In the genomic region with DNA sequence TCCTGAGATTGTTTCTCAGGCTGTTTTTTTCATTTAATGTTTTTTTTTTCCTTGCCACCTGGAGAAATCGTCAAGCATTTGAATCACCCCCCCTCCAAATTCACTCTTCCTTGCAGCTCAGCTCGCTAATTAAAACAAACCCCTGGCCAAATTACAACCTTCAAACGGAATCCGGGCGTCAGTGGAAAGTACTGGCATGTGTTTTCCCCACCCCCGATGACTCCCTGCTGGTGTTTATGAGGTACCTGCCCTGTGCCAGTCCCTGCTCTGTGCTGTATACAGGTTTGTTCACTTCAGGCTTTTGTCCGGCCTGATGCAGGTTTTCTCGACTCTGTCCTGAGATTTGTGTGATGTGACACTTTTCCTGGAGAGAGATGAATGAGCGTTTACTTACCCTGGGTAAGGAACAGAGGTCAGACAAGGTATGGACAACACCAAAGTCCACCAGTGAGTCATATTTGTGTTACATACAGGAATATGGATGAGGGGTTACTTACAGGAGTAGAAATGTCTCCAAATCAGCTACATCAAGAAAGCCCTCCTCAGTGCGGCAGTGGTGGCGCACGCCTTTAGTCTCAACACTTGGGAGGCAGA, we compare ENCODE assay signal across 12 mouse cellular contexts. TPM values are rescaled to one million over a fixed set of nuclear protein-coding genes. Genes with fewer than 3 reads are reported as not detected.
DNase-seq lines count a peak whose midpoint lies in the region; ATAC-seq and TF ChIP-seq lines count a peak whose summit lies in the region.
"Had no signal": no experiment of that assay in that cellular context is flagged by ENCODE, and none has a peak within 500 bp of the region (broad histone marks: within the 10 kb centered on the region; RNA-seq: fewer than 3 reads in every experiment).

No protein-coding gene starts in this region.

- 52% methylated on average over 12 of the region's 12 CpGs for WGBS in hindbrain, embryonic 10.5 days
- WGBS in hindbrain, embryonic 11.5 days, result 49% methylated on average over 12 of the region's 12 CpGs
- 31% methylated on average over 12 of the region's 12 CpGs for WGBS in embryonic facial prominence, embryonic 12.5 days
- 51% methylated on average over 12 of the region's 12 CpGs for WGBS in hindbrain, embryonic 12.5 days
- WGBS in midbrain, embryonic 14.5 days, result 63% methylated on average over 12 of the region's 12 CpGs
- WGBS in cerebellum, adult 2 months, result 53% methylated on average over 12 of the region's 12 CpGs

- ATAC-seq in hindbrain, embryonic 11.5 days (ENCODE audit: low FRiP score), result no peak
- no peak for ATAC-seq in embryonic facial prominence, embryonic 12.5 days (ENCODE audit: insufficient number of reproducible peaks, insufficient read depth, low FRiP score, low TSS enrichment)
- ATAC-seq in hindbrain, embryonic 12.5 days (ENCODE audit: low FRiP score), result no peak
- no peak for ATAC-seq in midbrain, embryonic 14.5 days (ENCODE audit: low FRiP score, low TSS enrichment)

- H3K9ac ChIP-seq in hindbrain, embryonic 11.5 days (ENCODE audit: low read depth, low read length), result no peak overlapping the region
- no peak overlapping the region for H3K9ac ChIP-seq in embryonic facial prominence, embryonic 12.5 days
- no peak overlapping the region for H3K9ac ChIP-seq in hindbrain, embryonic 12.5 days
- H3K9ac ChIP-seq in midbrain, embryonic 14.5 days (replicated peaks; ENCODE audit: low read length), result no peak overlapping the region

- H3K36me3 ChIP-seq in hindbrain, embryonic 10.5 days, result no peaks in the 10 kb centered on the region
- H3K36me3 ChIP-seq in hindbrain, embryonic 11.5 days (ENCODE audit: control insufficient read depth, insufficient read depth, low read length), result no peaks in the 10 kb centered on the region
- H3K36me3 ChIP-seq in embryonic facial prominence, embryonic 12.5 days, result no peaks in the 10 kb centered on the region
- no peaks in the 10 kb centered on the region for H3K36me3 ChIP-seq in hindbrain, embryonic 12.5 days
- no peaks in the 10 kb centered on the region for H3K36me3 ChIP-seq in midbrain, embryonic 14.5 days (ENCODE audit: control insufficient read depth, insufficient read depth, low read length)

- H3K27ac ChIP-seq in hindbrain, embryonic 10.5 days, result peak overlapping the region; percentile 31
- H3K27ac ChIP-seq in hindbrain, embryonic 11.5 days (ENCODE audit: low read depth, low read length), result no peak overlapping the region
- peak overlapping the region; percentile 92 for H3K27ac ChIP-seq in embryonic facial prominence, embryonic 12.5 days
- H3K27ac ChIP-seq in hindbrain, embryonic 12.5 days, result peak overlapping the region; percentile 52; the same call in 1 of the 2 replicates
- no peak overlapping the region; the same call in 1 of the 2 replicates for H3K27ac ChIP-seq in midbrain, embryonic 14.5 days (replicated peaks; ENCODE audit: low read depth, low read length)
- no peak overlapping the region for H3K27ac ChIP-seq in cerebellum, adult 2 months (ENCODE audit: insufficient read depth, low read length)
- H3K27ac ChIP-seq: left cerebral cortex, adult 2 months had no signal

- peaks cover 44% of the 10 kb centered on the region for H3K4me1 ChIP-seq in hindbrain, embryonic 10.5 days (replicated peaks)
- peaks cover 4% of the 10 kb centered on the region; the same call in 1 of the 2 replicates for H3K4me1 ChIP-seq in hindbrain, embryonic 11.5 days (replicated peaks; ENCODE audit: control insufficient read depth, insufficient read depth, low read length)
- peaks cover 51% of the 10 kb centered on the region for H3K4me1 ChIP-seq in embryonic facial prominence, embryonic 12.5 days
- peaks cover 18% of the 10 kb centered on the region for H3K4me1 ChIP-seq in hindbrain, embryonic 12.5 days
- H3K4me1 ChIP-seq in midbrain, embryonic 14.5 days (ENCODE audit: control insufficient read depth, insufficient read depth, low read length), result peaks cover 4% of the 10 kb centered on the region
- peaks cover 2% of the 10 kb centered on the region; the same call in 1 of the 2 replicates for H3K4me1 ChIP-seq in cerebellum, adult 2 months (ENCODE audit: control insufficient read depth, insufficient read depth, low read length)

- H3K4me2 ChIP-seq in hindbrain, embryonic 11.5 days (replicated peaks; ENCODE audit: low read depth, low read length), result no peak overlapping the region
- peak overlapping the region; percentile 27; the same call in 1 of the 2 replicates for H3K4me2 ChIP-seq in embryonic facial prominence, embryonic 12.5 days (replicated peaks)
- no peak overlapping the region for H3K4me2 ChIP-seq in hindbrain, embryonic 12.5 days (replicated peaks)
- no peak overlapping the region for H3K4me2 ChIP-seq in midbrain, embryonic 14.5 days (ENCODE audit: low read length)

- no peak for DNase-seq in hindbrain, embryonic 10.5 days (ENCODE audit: low spot score)
- DNase-seq in hindbrain, embryonic 11.5 days (ENCODE audit: low spot score), result no peak
- peak; percentile 22 for DNase-seq in midbrain, embryonic 14.5 days
- DNase-seq in adrenal gland, adult 8-10 months, result no peak
- DNase-seq in cerebellum, adult 2 months, result no peak
- DNase-seq: adrenal gland, postnatal 10 days; cerebellum, adult 18-20 months; thymus, postnatal 36 days had no signal

- H3K4me3 ChIP-seq in hindbrain, embryonic 10.5 days, result no peak overlapping the region
- no peak overlapping the region for H3K4me3 ChIP-seq in hindbrain, embryonic 11.5 days (ENCODE audit: low read depth, low read length)
- H3K4me3 ChIP-seq in embryonic facial prominence, embryonic 12.5 days, result no peak overlapping the region
- H3K4me3 ChIP-seq in hindbrain, embryonic 12.5 days, result no peak overlapping the region
- H3K4me3 ChIP-seq in midbrain, embryonic 14.5 days (replicated peaks; ENCODE audit: low read depth, low read length), result no peak overlapping the region
- no peak overlapping the region for H3K4me3 ChIP-seq in cerebellum, adult 2 months (replicated peaks; ENCODE audit: insufficient read depth, low read depth, low read length)
- H3K4me3 ChIP-seq: erythroblast, embryonic 14.5 days; left cerebral cortex, adult 2 months had no signal

- TF ChIP-seq POLR2A in cerebellum, adult 2 months (IDR thresholded peaks at IDR 0.05; ENCODE audit: borderline replicate concordance, insufficient read depth, low read length), result no peak

- peaks cover 13% of the 10 kb centered on the region for H3K27me3 ChIP-seq in hindbrain, embryonic 10.5 days (ENCODE audit: insufficient read depth, poor library complexity, severe bottlenecking)
- no peaks in the 10 kb centered on the region for H3K27me3 ChIP-seq in hindbrain, embryonic 11.5 days (ENCODE audit: control insufficient read depth, insufficient read depth, low read length)
- no peaks in the 10 kb centered on the region for H3K27me3 ChIP-seq in embryonic facial prominence, embryonic 12.5 days
- peaks cover 3% of the 10 kb centered on the region; the same call in 1 of the 2 replicates for H3K27me3 ChIP-seq in hindbrain, embryonic 12.5 days
- no peaks in the 10 kb centered on the region for H3K27me3 ChIP-seq in midbrain, embryonic 14.5 days (ENCODE audit: control insufficient read depth, insufficient read depth, low read length)
- no peaks in the 10 kb centered on the region for H3K27me3 ChIP-seq in cerebellum, adult 2 months (ENCODE audit: control insufficient read depth, insufficient read depth, low read length)

- H3K9me3 ChIP-seq in hindbrain, embryonic 10.5 days, result no peaks in the 10 kb centered on the region
- H3K9me3 ChIP-seq in hindbrain, embryonic 11.5 days (ENCODE audit: control insufficient read depth, low read length), result no peaks in the 10 kb centered on the region
- no peaks in the 10 kb centered on the region for H3K9me3 ChIP-seq in embryonic facial prominence, embryonic 12.5 days
- H3K9me3 ChIP-seq in hindbrain, embryonic 12.5 days (replicated peaks), result no peaks in the 10 kb centered on the region
- H3K9me3 ChIP-seq in midbrain, embryonic 14.5 days (ENCODE audit: control insufficient read depth, low read length), result no peaks in the 10 kb centered on the region

- TF ChIP-seq CTCF in cerebellum, adult 2 months (IDR thresholded peaks at IDR 0.05; ENCODE audit: borderline replicate concordance, insufficient read depth, low read depth, low read length), result no peak

RNA-seq across cellular contexts. Expression of gene Ribc2, which starts 35.3 kb away (rescaled TPM):
- polyA plus RNA-seq in hindbrain, embryonic 10.5 days (2016; fragmentation: Nextera tagmentation; extraction: Ambion mirVana), result 0.77 and 1.3 TPM in 2 replicates
- 0.82 and 0.96 TPM in 2 replicates for polyA plus RNA-seq in hindbrain, embryonic 11.5 days (2014; fragmentation: Nextera tagmentation; extraction: Ambion mirVana)
- polyA plus RNA-seq in embryonic facial prominence, embryonic 12.5 days (2016; fragmentation: Nextera tagmentation; extraction: Ambion mirVana), result 0.98 and 1.0 TPM in 2 replicates
- polyA plus RNA-seq in hindbrain, embryonic 12.5 days (2016; fragmentation: Nextera tagmentation; extraction: Ambion mirVana), result 1.1 and 1.4 TPM in 2 replicates
- polyA plus RNA-seq in midbrain, embryonic 14.5 days (2014; fragmentation: Nextera tagmentation; extraction: Ambion mirVana), result 0.63 and 1.3 TPM in 2 replicates
- under 1 TPM in 1 of 4 experiments, not detected in 3; 0.16 TPM for total RNA-seq in adrenal gland, adult 8-10 months (2022)
- polyA plus RNA-seq in cerebellum, adult 2 months (2012; rRNA removed), result 0.13 and 0.29 TPM in 2 replicates
- total RNA-seq: adrenal gland, postnatal 10 days had no signal
- polyA plus RNA-seq: erythroblast, embryonic 14.5 days had no signal

RNA-seq across cellular contexts. Expression of gene Smc1b, which starts 35.4 kb away (rescaled TPM):
- polyA plus RNA-seq in hindbrain, embryonic 10.5 days (2016; fragmentation: Nextera tagmentation; extraction: Ambion mirVana), result 0.15 TPM in 1 of 2 replicates, not detected in the other
- 0.08 and 0.13 TPM in 2 replicates for polyA plus RNA-seq in hindbrain, embryonic 11.5 days (2014; fragmentation: Nextera tagmentation; extraction: Ambion mirVana)
- polyA plus RNA-seq in embryonic facial prominence, embryonic 12.5 days (2016; fragmentation: Nextera tagmentation; extraction: Ambion mirVana), result 0.22 and 0.31 TPM in 2 replicates
- polyA plus RNA-seq in hindbrain, embryonic 12.5 days (2016; fragmentation: Nextera tagmentation; extraction: Ambion mirVana), result 0.10 and 0.28 TPM in 2 replicates
- polyA plus RNA-seq in midbrain, embryonic 14.5 days (2014; fragmentation: Nextera tagmentation; extraction: Ambion mirVana), result 0.12 and 0.55 TPM in 2 replicates
- not detected for total RNA-seq in adrenal gland, adult 8-10 months (2022)
- polyA plus RNA-seq in cerebellum, adult 2 months (2012; rRNA removed), result 0.05 and 0.23 TPM in 2 replicates
- total RNA-seq: left cerebral cortex, adult 2 months had no signal
- polyA plus RNA-seq: erythroblast, embryonic 14.5 days had no signal

RNA-seq across cellular contexts. Expression of gene Fbln1, which starts 38.6 kb away (rescaled TPM):
- polyA plus RNA-seq in hindbrain, embryonic 10.5 days (2016; fragmentation: Nextera tagmentation; extraction: Ambion mirVana), result 157 and 168 TPM in 2 replicates
- 119 and 121 TPM in 2 replicates for polyA plus RNA-seq in hindbrain, embryonic 11.5 days (2014; fragmentation: Nextera tagmentation; extraction: Ambion mirVana)
- polyA plus RNA-seq in embryonic facial prominence, embryonic 12.5 days (2016; fragmentation: Nextera tagmentation; extraction: Ambion mirVana), result 236 and 250 TPM in 2 replicates
- 110 and 127 TPM in 2 replicates for polyA plus RNA-seq in hindbrain, embryonic 12.5 days (2016; fragmentation: Nextera tagmentation; extraction: Ambion mirVana)
- polyA plus RNA-seq in midbrain, embryonic 14.5 days (2014; fragmentation: Nextera tagmentation; extraction: Ambion mirVana), result 16.7 and 37.0 TPM in 2 replicates
- 10 to 100 TPM; 24.9 to 34.2 (median 29.2) TPM for total RNA-seq in adrenal gland, adult 8-10 months (2022)
- 6.9 and 10.1 TPM in 2 replicates for polyA plus RNA-seq in cerebellum, adult 2 months (2012; rRNA removed)
- polyA plus RNA-seq: erythroblast, embryonic 14.5 days had no signal

Comparison
In these comparisons a context has a peak if more than half of its experiments do, and no peak if none do; other contexts are left out.
1. H3K27ac ChIP-seq: peak in hindbrain, embryonic 10.5 days (single experiment), embryonic facial prominence, embryonic 12.5 days (single experiment) and hindbrain, embryonic 12.5 days (single experiment); none in hindbrain, embryonic 11.5 days (single experiment), midbrain, embryonic 14.5 days (single experiment) and cerebellum, adult 2 months (single experiment).